Mouse (Mus musculus): Measurements from ENCODE around the gene Thbs4.
"Not testable (repeated sequence)": the region's sequence is repeated elsewhere in the genome, so short reads cannot be mapped to it uniquely, and the experiment has no call there.

Gene Thbs4

DNA sequence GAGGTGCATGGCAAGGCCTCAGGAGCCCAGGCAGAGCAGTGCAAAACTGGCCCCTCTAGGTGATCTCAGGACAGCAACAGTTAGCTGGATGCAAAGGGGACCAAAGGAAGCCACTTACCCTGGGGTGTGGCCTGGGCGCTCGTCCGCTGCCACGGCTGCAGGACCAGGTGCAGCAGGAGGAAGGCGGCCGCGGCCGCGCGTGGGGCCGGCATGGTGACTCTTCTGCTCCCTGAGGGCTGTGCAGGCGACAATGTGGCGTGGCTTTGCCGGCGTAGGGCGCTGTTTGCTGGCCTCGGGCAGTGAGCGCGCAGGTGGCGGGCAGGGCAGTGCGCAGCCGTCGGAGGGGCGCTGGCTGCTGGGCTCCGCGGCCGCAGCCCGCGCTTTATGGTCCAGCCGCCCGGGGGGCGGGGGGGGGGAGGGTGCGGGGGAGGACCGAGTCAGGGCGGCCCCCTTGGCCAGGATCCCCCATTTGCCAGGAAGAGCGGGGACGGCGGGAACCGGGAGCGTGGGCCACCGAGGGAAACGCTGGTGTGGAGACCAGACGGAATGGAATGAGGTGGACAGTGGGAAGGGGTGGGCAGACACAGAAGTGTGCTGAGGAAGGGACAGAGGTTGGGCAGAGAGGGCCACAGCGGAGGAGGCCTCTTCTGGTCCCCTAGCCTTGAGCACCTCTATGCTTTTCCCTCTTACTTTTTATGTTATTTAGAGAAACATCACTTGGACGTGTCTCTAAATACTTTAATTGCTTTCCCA, at the start of gene Thbs4:
Gene Thbs4 (minus strand): TSS at position 357 of the 753 bp plus-strand sequence.
- no peak for DNase-seq

- DNase-seq: no peak
Measured at GRCm38 (mm10) chr13:92833162-92833561, 38.5 kb upstream of the Thbs4 start.

- DNase-seq: no peak
Measured at GRCm38 (mm10) chr13:92828820-92829219, 34.2 kb upstream of the Thbs4 start.

GRCm38 (mm10) chr13:92817357-92817756, 22.7 kb upstream of the Thbs4 start:
- no peak for DNase-seq

DNA sequence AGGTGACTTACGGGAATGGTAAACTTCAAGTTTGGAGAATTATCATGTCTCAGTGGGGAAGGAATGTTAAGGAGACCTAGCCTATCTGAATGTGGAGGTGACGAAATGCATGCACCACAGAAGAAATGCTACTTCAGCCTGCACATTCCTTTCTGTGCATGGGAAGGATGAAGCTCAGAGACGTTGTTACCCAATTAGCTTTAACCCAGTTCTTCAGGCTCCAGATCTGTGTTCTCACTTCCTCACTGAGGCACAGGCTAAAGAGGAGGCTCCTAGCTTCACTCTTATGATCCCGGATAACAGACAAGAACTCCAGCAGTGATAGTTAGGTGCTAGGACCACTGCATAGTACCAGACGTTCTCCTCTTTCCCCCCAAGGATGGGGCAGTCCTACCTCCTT, 21.7 kb upstream of the Thbs4 start:
- no peak for DNase-seq

DNA sequence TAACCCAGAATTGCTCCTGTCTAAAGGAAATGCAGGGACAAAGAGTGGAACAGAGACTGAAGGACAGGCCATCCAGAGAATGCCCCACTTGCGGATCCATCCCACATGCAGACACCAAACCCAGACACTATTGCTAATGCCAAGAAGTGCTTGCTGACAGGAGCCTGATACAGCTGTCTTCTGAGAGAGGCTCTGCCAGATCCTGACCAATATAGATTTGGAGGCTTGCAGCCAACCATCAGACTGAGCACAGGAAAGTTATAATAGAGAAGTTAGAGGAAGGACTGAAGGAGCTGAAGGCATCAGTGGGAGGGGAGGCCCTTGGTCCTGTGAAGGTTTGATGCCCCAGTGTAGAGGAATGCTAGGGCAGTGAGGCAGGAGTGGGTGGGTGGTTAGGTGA, 16.0 kb upstream of the Thbs4 start:
- not testable (repeated sequence) for DNase-seq

- DNase-seq: no peak
Measured at GRCm38 (mm10) chr13:92807849-92808248, 13.2 kb upstream of the Thbs4 start.

- DNase-seq: no peak
Measured at GRCm38 (mm10) chr13:92806785-92807184, 12.2 kb upstream of the Thbs4 start.

DNA sequence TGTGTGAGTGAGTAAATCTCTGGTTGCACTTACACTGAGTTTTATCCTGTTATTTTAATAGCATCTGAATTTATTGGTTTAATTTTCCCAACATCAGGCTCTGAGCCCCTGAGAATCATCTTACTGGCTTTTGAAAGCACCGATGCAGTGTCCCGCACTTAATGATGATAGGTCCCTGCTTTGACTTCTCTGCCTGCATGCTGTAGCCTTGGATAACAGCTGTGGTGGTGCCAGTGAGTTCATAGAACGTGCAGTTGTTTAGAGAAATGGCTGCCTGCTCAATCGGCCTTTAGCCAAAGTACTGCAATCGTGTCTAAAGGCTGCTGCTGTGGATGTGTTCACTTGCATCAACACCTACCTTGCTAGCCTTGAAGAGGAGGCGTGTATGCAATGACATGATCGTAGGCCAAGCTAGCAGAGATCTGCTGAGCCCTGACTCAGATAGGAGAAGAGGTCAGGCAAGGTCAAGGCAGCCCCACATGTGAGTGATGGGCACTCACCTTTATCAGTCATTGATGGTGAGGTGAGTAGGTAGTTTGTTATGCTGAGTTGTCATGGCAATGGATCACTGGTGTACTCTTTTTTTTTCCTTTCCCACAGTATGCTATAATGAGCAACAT, 4.8 kb upstream of the Thbs4 start:
- DNase-seq: no peak

DNA sequence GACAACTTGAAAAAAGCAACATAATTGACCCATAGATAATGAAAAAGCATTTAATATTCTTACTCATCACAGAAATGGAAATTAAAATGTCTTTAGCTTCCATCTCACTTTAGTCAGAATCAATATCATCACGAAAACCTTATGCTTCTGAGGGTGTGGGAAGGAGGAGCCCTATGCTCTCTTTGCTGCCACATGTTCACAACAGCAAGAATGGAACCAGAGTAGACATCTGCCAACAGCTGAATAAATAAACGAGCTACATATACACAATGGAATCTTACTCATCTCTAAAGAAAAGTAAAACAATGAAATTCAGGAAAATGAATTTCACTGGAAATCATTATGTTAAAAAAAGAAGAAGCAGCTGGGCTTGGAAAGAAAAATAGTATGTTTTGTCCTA, 4.2 kb upstream of the Thbs4 start:
- no peak for DNase-seq

- DNase-seq: no peak
Measured at GRCm38 (mm10) chr13:92793636-92794035, 982 bp downstream of the Thbs4 start.

DNA sequence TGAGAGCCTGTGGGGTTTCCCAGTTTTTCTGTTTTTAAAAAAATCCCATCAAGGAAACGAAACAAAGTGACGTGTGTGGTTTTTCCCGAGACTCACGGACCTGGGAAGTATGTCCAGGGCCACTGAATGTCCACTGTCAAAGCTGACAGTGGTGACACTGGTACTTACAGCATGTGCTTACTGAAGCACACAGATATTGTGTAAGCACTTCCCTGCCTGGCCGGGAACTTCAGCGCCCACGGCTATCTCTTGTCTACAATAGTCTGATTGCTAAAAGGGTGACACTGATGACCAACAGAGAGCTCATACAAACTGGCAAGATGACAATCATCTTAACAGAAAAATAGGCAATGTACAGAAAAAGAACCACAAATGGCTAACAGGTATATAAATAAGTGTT, 3.1 kb downstream of the Thbs4 start:
- DNase-seq: no peak

GRCm38 (mm10) chr13:92784311-92784710, 10.3 kb downstream of the Thbs4 start:
- DNase-seq: no peak

DNA sequence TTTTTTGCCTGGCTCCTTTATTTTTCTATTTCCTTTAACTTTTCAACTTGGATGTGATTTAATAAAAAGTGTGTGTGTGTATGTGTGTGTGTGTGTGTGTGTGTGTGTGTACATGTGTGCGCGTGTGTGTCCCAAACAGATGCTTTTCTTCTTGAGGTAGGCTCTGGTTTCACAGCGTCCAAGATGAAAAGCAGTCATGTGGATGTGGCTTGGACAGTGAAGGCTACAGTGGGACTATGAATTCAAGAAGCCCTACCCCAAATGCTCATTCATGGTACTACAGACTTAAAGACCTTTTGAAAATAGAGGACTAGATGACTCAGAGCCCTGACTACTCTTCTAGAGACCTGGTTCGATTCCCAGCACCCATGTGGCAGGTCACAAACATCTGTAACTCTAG, 11.1 kb downstream of the Thbs4 start:
- DNase-seq: no peak

DNA sequence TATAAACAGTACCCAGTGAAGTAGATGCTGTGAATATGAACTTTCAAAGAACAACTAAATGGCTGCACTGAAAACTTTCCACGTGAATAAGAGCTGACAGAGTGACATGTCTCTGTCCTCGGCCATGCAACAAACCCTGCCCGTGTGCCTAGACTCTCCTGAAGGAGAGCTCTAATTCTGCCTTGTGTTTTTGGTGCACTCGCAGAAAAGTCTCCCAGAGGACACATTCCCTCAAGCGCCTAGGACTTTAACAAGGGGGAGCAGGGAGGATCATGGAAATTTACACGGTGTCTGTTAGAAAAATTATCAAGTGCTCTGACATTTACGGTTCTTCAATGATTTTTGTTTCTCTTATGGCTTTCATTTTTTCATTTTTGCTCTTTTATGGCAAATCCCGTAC, 13.7 kb downstream of the Thbs4 start:
- DNase-seq: no peak

GRCm38 (mm10) chr13:92780076-92780475, 14.5 kb downstream of the Thbs4 start:
- no peak for DNase-seq

DNA sequence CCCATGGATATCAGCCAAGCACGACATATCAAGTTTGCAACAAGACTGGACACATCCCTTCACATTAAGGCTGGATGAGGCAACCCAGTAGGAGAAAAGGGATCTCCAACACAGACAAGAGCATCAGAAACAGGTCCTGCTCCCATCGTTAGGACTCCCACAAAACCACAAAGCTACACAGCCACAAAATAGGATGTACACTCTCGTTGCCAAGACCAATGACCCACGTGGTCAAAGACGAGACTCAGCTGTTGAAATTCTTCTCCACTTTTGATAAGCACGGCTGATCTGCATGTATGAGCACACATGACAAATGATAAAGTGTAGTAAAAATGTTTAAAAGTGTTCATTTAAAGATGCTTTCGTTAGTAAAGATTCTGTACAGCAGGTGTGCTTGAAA, 16.0 kb downstream of the Thbs4 start:
- no peak for DNase-seq

- DNase-seq: no peak
Measured at GRCm38 (mm10) chr13:92775916-92776315, 18.7 kb downstream of the Thbs4 start.

GRCm38 (mm10) chr13:92774887-92775286, 19.7 kb downstream of the Thbs4 start:
- DNase-seq: no peak

- no peak for DNase-seq
Measured at GRCm38 (mm10) chr13:92772500-92772899, 22.1 kb downstream of the Thbs4 start.

- DNase-seq: no peak
Measured at GRCm38 (mm10) chr13:92771566-92771965, 23.1 kb downstream of the Thbs4 start.

- DNase-seq: no peak
Measured at GRCm38 (mm10) chr13:92765454-92766242, 29.0 kb downstream of the Thbs4 start.

DNA sequence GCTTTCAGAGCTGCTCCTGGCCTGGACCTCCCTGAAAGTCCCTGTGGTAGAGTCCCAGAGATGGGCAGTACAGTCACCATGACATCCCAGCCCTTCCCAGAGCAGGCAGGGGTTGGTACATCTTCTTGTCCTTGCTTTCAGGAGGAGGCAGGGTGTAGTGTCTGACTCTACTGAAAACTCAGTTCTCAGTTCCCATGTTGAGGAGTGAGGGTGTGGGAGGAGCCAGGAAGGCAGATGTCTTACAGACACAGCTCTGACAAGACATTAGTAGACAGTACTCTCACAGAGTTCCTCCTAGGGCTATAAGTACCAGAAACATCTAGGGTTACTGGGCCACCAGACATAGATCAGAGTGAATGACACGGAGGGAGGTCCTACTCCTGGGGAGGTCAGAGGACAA, 32.3 kb downstream of the Thbs4 start:
- no peak for DNase-seq

GRCm38 (mm10) chr13:92760519-92760918, 34.1 kb downstream of the Thbs4 start:
- DNase-seq: no peak
